Mouse (Mus musculus) liver, postnatal 0 days (tissue): ENCODE results near the gene Zg16. TPM values are rescaled to one million over a fixed set of nuclear protein-coding genes. Genes with fewer than 3 reads are reported as not detected.

Experiments used
- ATAC-seq: fragments of 200-750 bp; cut with Nextera tagmentation; 2 replicates; pipeline ENCODE4 v1.8.0; 2017; ENCODE audit warnings: mild to moderate bottlenecking, moderate library complexity
- DNase-seq: peaks from one replicate; pipeline ENCODE4 v3.0.0-alpha.2; 2016
- H3K27ac ChIP-seq: fragments of 300-500 bp; sonication (generic); 2 replicates; pipeline ENCODE4 v1.5.1; 2014; ENCODE audit warnings: antibody characterized with exemption, moderate library complexity, mild to moderate bottlenecking, low read depth
- H3K27me3 ChIP-seq: fragments of 300-500 bp; sonication (generic); 2 replicates; pipeline ENCODE4 v1.6.1; 2014; ENCODE audit warnings: low read length, control low read depth, mixed read lengths; ENCODE audit not compliant: insufficient read depth
- H3K36me3 ChIP-seq: fragments of 300-500 bp; sonication (generic); replicated peaks from 2 replicates; pipeline ENCODE4 v1.6.1; 2014; ENCODE audit warnings: mild to moderate bottlenecking, control low read depth, low read length, moderate library complexity, mixed read lengths; ENCODE audit not compliant: insufficient read depth
- H3K4me1 ChIP-seq: fragments of 300-500 bp; sonication (generic); 2 replicates; pipeline ENCODE4 v1.6.1; 2014; ENCODE audit warnings: antibody characterized with exemption, mild to moderate bottlenecking, control low read depth; ENCODE audit not compliant: insufficient read depth
- H3K4me2 ChIP-seq: fragments of 300-500 bp; sonication (generic); 2 replicates; pipeline ENCODE4 v1.6.1; 2014; ENCODE audit warnings: low read depth, mild to moderate bottlenecking, low read length, moderate library complexity, mixed read lengths
- H3K4me3 ChIP-seq: fragments of 300-500 bp; sonication (generic); 2 replicates; pipeline ENCODE4 v1.5.1; 2014; ENCODE audit warnings: low read depth, low read length
- H3K9ac ChIP-seq: fragments of 300-500 bp; sonication (generic); replicated peaks from 2 replicates; pipeline ENCODE4 v1.6.1; 2014; ENCODE audit warnings: mild to moderate bottlenecking, moderate library complexity
- H3K9me3 ChIP-seq: fragments of 300-500 bp; sonication (generic); 2 replicates; pipeline ENCODE4 v1.6.1; 2016; ENCODE audit warnings: mild to moderate bottlenecking, control low read depth, low read length, mixed read lengths
- CTCF ChIP-seq: sonication (generic); IDR thresholded peaks from 2 replicates; pipeline ENCODE4 v1.5.1; 2016; ENCODE audit warnings: antibody characterized with exemption, low read depth
- EP300 ChIP-seq: IDR thresholded peaks from 2 replicates; pipeline ENCODE4 v1.6.1; 2016; ENCODE audit warnings: antibody characterized with exemption, low read depth, mild to moderate bottlenecking
- WGBS: fragments of 180-500 bp; shearing (Covaris S2); extraction: QIAGEN DNeasy Blood & Tissue Kit; methylation state at CpG from one replicate; pipeline ENCODE4 v1.1.7; 2014; ENCODE audit not compliant: insufficient replicate concordance; 5-methylcytosine and 5-hydroxymethylcytosine counted together
- polyA plus RNA-seq: library from polyadenylated mRNA; unstranded; fragments of >200 nt; fragmentation: Nextera tagmentation; extraction: Ambion mirVana; gene quantifications from 2 replicates; pipeline ENCODE4 v1.2.1, GENCODE M21; 2015

Zg16 gene
- polyA plus RNA-seq, 1 experiment from 2014 or later, result 0.59 TPM

DNA sequence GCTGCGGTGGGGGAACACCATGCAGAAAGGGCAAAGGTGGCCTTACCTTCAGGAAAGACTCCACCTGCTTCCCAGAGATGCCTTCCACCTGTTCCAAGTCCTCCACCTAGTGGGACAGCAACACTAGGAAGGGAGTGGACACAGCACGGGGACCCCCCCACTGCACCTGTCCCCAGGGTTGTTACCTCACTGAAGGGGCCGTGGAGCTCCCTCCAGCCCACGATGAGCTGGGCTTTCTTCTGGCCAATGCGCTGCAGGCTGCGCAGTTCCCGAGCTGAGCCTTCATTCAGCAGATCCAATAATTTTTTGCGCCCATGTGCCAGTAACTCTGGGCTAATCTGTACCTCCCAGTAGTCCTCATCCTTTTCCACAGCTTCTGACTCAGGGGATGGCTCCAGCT lies 59.2 kb downstream of the Zg16 start:
- Histone ChIP-seq H3K9ac (peak overlapping the region; percentile 98), H3K9me3 (no peaks in the 10 kb centered on the region), H3K27me3 (no peaks in the 10 kb centered on the region), H3K27ac (peak overlapping the region; percentile 99), H3K4me1 (peaks cover 46% of the 10 kb centered on the region), H3K4me2 (peak overlapping the region; percentile 98), H3K36me3 (peaks cover 64% of the 10 kb centered on the region), H3K4me3 (peak overlapping the region; percentile 91)
- DNase-seq (no peak), ATAC-seq (no peak)
- TF ChIP-seq EP300 (no peak), CTCF (no peak)
- 67% methylated on average over 8 of the region's 8 CpGs for WGBS

DNA sequence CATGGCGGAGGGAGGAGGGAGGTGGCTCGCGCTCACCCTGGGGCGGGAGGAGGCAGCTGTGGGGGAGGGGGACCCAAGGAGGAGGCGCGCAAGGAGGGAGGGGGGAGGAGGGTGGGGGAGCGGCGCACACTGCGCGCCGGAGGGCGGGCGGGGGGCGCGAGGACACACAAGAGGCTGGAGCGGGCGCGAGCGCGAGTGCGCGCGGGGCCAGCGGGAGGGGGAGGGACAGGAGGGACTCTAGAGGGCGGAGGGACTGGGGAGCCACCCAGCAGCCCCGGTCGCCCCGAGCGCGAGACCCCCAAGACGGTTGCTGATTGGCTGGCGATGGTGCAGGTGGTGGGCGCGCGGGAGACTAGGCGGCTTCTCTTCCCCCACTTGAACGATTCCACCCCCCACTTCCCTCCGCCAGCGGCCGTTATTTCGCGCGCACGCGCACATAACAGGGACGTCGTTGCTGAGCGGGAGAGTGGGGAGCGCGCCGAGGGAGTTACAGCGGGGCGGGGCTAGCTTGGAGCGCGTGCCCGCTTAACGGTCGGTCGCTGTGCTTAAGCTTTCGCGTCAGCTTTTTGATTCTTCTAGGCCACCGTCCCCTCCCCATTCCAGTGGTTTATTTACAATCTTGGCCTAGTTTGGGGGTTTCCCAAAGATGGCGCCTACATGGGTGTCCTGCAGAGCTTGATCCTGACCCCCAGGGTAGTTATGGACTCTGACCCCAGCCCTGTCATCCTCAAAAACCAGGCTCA lies 60.0 kb downstream of the Zg16 start, which contains the start of gene Maz:
Gene Maz, minus strand, starts transcription at position 54 of the 743 bp plus-strand sequence.
- peak within 1 kb of the TSS; percentile 98 for H3K9ac ChIP-seq
- H3K27me3 ChIP-seq, result no peaks in the 10 kb centered on the region
- ATAC-seq (peak; percentile 85), DNase-seq (peak; percentile 99)
- peaks cover 64% of the 10 kb centered on the region for H3K36me3 ChIP-seq
- H3K9me3 ChIP-seq, result no peaks in the 10 kb centered on the region
- peaks cover 52% of the 10 kb centered on the region for H3K4me1 ChIP-seq
- H3K4me3 ChIP-seq, result peak within 1 kb of the TSS; percentile 91
- 0 out of 2 replicates have a peak, but pooled peaks have one; percentile 2 for TF ChIP-seq CTCF
- peak; percentile 90 for TF ChIP-seq EP300
- H3K27ac ChIP-seq, result peak within 1 kb of the TSS; percentile 99
- H3K4me2 ChIP-seq, result peak within 1 kb of the TSS; percentile 98
- WGBS, result under 1% methylated on average over 43 of the region's 63 CpGs

DNA sequence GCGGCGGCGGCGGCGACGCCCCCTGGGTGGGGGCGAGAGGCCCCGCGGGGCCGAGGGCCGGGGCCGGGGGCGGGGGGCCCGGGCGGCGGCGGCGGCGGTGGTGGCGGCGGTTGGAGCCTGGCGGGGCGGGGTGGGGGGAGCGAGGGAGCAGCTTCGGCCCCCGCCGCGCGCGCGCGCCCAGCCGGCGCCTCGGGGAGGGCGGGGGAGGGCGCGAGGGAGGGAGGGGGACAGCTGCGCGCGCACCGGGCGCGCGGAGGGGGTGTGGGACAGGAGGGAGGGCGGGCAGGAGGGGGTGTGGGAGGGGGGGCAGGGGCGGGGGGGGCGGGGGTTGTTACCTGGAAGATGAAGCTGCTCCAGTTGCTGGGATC lies 60.5 kb downstream of the Zg16 start:
- H3K4me1 ChIP-seq, result peaks cover 57% of the 10 kb centered on the region
- WGBS, result 0% methylated on average over 10 of the region's 48 CpGs
- H3K4me3 ChIP-seq, result peak overlapping the region; percentile 91
- H3K27ac ChIP-seq, result peak overlapping the region; percentile 99
- H3K9ac ChIP-seq, result peak overlapping the region; percentile 98
- H3K9me3 ChIP-seq, result no peaks in the 10 kb centered on the region
- peaks cover 59% of the 10 kb centered on the region for H3K36me3 ChIP-seq
- TF ChIP-seq CTCF, result no peak
- TF ChIP-seq EP300, result no peak
- peak overlapping the region; percentile 98 for H3K4me2 ChIP-seq
- DNase-seq (peak; percentile 91), ATAC-seq (peak; percentile 52)
- no peaks in the 10 kb centered on the region for H3K27me3 ChIP-seq

GRCm38 (mm10) chr7:127026161-127026600 lies 60.9 kb downstream of the Zg16 start:
- peak; percentile 26 for ATAC-seq
- H3K27me3 ChIP-seq, result no peaks in the 10 kb centered on the region
- H3K4me2 ChIP-seq, result peak overlapping the region; percentile 98
- H3K9ac ChIP-seq, result peak overlapping the region; percentile 98
- H3K36me3 ChIP-seq, result peaks cover 55% of the 10 kb centered on the region
- H3K27ac ChIP-seq, result peak overlapping the region; percentile 99
- TF ChIP-seq CTCF (no peak), EP300 (no peak)
- WGBS, result 6% methylated on average over 20 of the region's 48 CpGs
- H3K9me3 ChIP-seq, result no peaks in the 10 kb centered on the region
- peaks cover 62% of the 10 kb centered on the region for H3K4me1 ChIP-seq
- peak; percentile 79 for DNase-seq
- peak overlapping the region; percentile 91 for H3K4me3 ChIP-seq

- Histone ChIP-seq H3K9me3 (no peaks in the 10 kb centered on the region), H3K27ac (peak overlapping the region; percentile 99), H3K36me3 (peaks cover 50% of the 10 kb centered on the region), H3K4me1 (peaks cover 66% of the 10 kb centered on the region), H3K4me3 (peak overlapping the region; percentile 91), H3K4me2 (peak overlapping the region; percentile 98), H3K9ac (peak overlapping the region; percentile 98), H3K27me3 (no peaks in the 10 kb centered on the region)
- TF ChIP-seq EP300 (no peak), CTCF (no peak)
- under 1% methylated on average over 57 of the region's 65 CpGs for WGBS
- ATAC-seq (no peak), DNase-seq (peak; percentile 70)
These were observed 61.5 kb downstream of the Zg16 start for GRCm38 (mm10) chr7:127025556-127026160.

GRCm38 (mm10) chr7:127024755-127025555 lies 62.2 kb downstream of the Zg16 start:
- H3K9me3 ChIP-seq, result no peaks in the 10 kb centered on the region
- TF ChIP-seq CTCF (peak; percentile 92), EP300 (no peak)
- peak overlapping the region; percentile 98 for H3K4me2 ChIP-seq
- no peaks in the 10 kb centered on the region for H3K27me3 ChIP-seq
- H3K36me3 ChIP-seq, result peaks cover 44% of the 10 kb centered on the region
- WGBS, result 2% methylated on average over 30 of the region's 30 CpGs
- ATAC-seq, result peak; percentile 13
- peak; percentile 86 for DNase-seq
- peak overlapping the region; percentile 91 for H3K4me3 ChIP-seq
- H3K4me1 ChIP-seq, result peaks cover 62% of the 10 kb centered on the region
- H3K27ac ChIP-seq, result peak overlapping the region; percentile 99
- peak overlapping the region; percentile 98 for H3K9ac ChIP-seq
